Mouse (Mus musculus): ENCODE data around the gene Atp5mpl.

The Atp5mpl gene

GRCm38 (mm10) chr12:111932513-111932912, 34.3 kb downstream of the Atp5mpl start:
- H3K4me3 ChIP-seq (replicated peaks; ENCODE audit: low read length) = no peak overlapping the region
- peaks cover 6% of the 10 kb centered on the region for H3K27me3 ChIP-seq (ENCODE audit: insufficient read depth, low read length)
- TF ChIP-seq POU5F1 (IDR thresholded peaks at IDR 0.05; ENCODE audit: borderline replicate concordance, low read length) = no peak
- no peak for TF ChIP-seq CTCF (conservative IDR thresholded peaks at IDR 0.05; ENCODE audit: low read length)
- TF ChIP-seq NANOG (IDR thresholded peaks at IDR 0.05; ENCODE audit: borderline replicate concordance, low read length) = no peak
- H3K9me3 ChIP-seq (ENCODE audit: low read length) = no peaks in the 10 kb centered on the region
- H3K4me1 ChIP-seq (replicated peaks; ENCODE audit: low read depth, low read length) = peaks cover 41% of the 10 kb centered on the region
- no peaks in the 10 kb centered on the region for H3K36me3 ChIP-seq (ENCODE audit: insufficient read depth, low read length)

GRCm38 (mm10) chr12:111931411-111932025, 35.3 kb downstream of the Atp5mpl start:
- Histone ChIP-seq H3K36me3 (ENCODE audit: insufficient read depth, low read length) (no peaks in the 10 kb centered on the region), H3K4me3 (replicated peaks; ENCODE audit: low read length) (no peak overlapping the region), H3K9me3 (ENCODE audit: low read length) (no peaks in the 10 kb centered on the region), H3K4me1 (replicated peaks; ENCODE audit: low read depth, low read length) (peaks cover 31% of the 10 kb centered on the region), H3K27me3 (ENCODE audit: insufficient read depth, low read length) (peaks cover 6% of the 10 kb centered on the region)
- TF ChIP-seq NANOG (IDR thresholded peaks at IDR 0.05; ENCODE audit: borderline replicate concordance, low read length) (no peak), POU5F1 (IDR thresholded peaks at IDR 0.05; ENCODE audit: borderline replicate concordance, low read length) (no peak), CTCF (conservative IDR thresholded peaks at IDR 0.05; ENCODE audit: low read length) (no peak)

GRCm38 (mm10) chr12:111928411-111928966, 38.3 kb downstream of the Atp5mpl start:
- Histone ChIP-seq H3K36me3 (ENCODE audit: insufficient read depth, low read length) (no peaks in the 10 kb centered on the region), H3K4me1 (replicated peaks; ENCODE audit: low read depth, low read length) (peaks cover 9% of the 10 kb centered on the region), H3K4me3 (replicated peaks; ENCODE audit: low read length) (no peak overlapping the region), H3K27me3 (ENCODE audit: insufficient read depth, low read length) (peaks cover 12% of the 10 kb centered on the region; the same call in 1 of the 2 replicates), H3K9me3 (ENCODE audit: low read length) (no peaks in the 10 kb centered on the region)
- TF ChIP-seq POU5F1 (IDR thresholded peaks at IDR 0.05; ENCODE audit: borderline replicate concordance, low read length) (no peak), CTCF (conservative IDR thresholded peaks at IDR 0.05; ENCODE audit: low read length) (no peak), NANOG (IDR thresholded peaks at IDR 0.05; ENCODE audit: borderline replicate concordance, low read length) (no peak)

GRCm38 (mm10) chr12:111927338-111927737, 39.4 kb downstream of the Atp5mpl start:
- no peaks in the 10 kb centered on the region; the same call in 1 of the 2 replicates for H3K4me1 ChIP-seq (replicated peaks; ENCODE audit: low read depth, low read length)
- no peak for TF ChIP-seq NANOG (IDR thresholded peaks at IDR 0.05; ENCODE audit: borderline replicate concordance, low read length)
- TF ChIP-seq CTCF (conservative IDR thresholded peaks at IDR 0.05; ENCODE audit: low read length) = no peak
- TF ChIP-seq POU5F1 (IDR thresholded peaks at IDR 0.05; ENCODE audit: borderline replicate concordance, low read length) = no peak
- no peaks in the 10 kb centered on the region for H3K9me3 ChIP-seq (ENCODE audit: low read length)
- H3K27me3 ChIP-seq (ENCODE audit: insufficient read depth, low read length) = peaks cover 12% of the 10 kb centered on the region; the same call in 1 of the 2 replicates
- H3K36me3 ChIP-seq (ENCODE audit: insufficient read depth, low read length) = no peaks in the 10 kb centered on the region
- H3K4me3 ChIP-seq (replicated peaks; ENCODE audit: low read length) = no peak overlapping the region

GRCm38 (mm10) chr12:111923117-111923516, 43.7 kb downstream of the Atp5mpl start:
- no peak overlapping the region for H3K4me3 ChIP-seq (replicated peaks; ENCODE audit: low read length)
- no peaks in the 10 kb centered on the region for H3K36me3 ChIP-seq (ENCODE audit: insufficient read depth, low read length)
- TF ChIP-seq NANOG (IDR thresholded peaks at IDR 0.05; ENCODE audit: borderline replicate concordance, low read length) (no peak), POU5F1 (IDR thresholded peaks at IDR 0.05; ENCODE audit: borderline replicate concordance, low read length) (no peak), CTCF (conservative IDR thresholded peaks at IDR 0.05; ENCODE audit: low read length) (no peak)
- peaks cover 21% of the 10 kb centered on the region for H3K27me3 ChIP-seq (ENCODE audit: insufficient read depth, low read length)
- H3K9me3 ChIP-seq (ENCODE audit: low read length) = no peaks in the 10 kb centered on the region
- H3K4me1 ChIP-seq (replicated peaks; ENCODE audit: low read depth, low read length) = no peaks in the 10 kb centered on the region; the same call in 1 of the 2 replicates

- Histone ChIP-seq H3K27me3 (ENCODE audit: insufficient read depth, low read length) (peaks cover 17% of the 10 kb centered on the region), H3K36me3 (ENCODE audit: insufficient read depth, low read length) (no peaks in the 10 kb centered on the region), H3K4me1 (replicated peaks; ENCODE audit: low read depth, low read length) (no peaks in the 10 kb centered on the region), H3K9me3 (ENCODE audit: low read length) (no peaks in the 10 kb centered on the region), H3K4me3 (replicated peaks; ENCODE audit: low read length) (no peak overlapping the region)
- TF ChIP-seq POU5F1 (IDR thresholded peaks at IDR 0.05; ENCODE audit: borderline replicate concordance, low read length) (no peak), NANOG (IDR thresholded peaks at IDR 0.05; ENCODE audit: borderline replicate concordance, low read length) (no peak), CTCF (conservative IDR thresholded peaks at IDR 0.05; ENCODE audit: low read length) (no peak)
Observed at GRCm38 (mm10) chr12:111920046-111920445, 46.7 kb downstream of the Atp5mpl start.

- TF ChIP-seq CTCF (conservative IDR thresholded peaks at IDR 0.05; ENCODE audit: low read length) (no peak), POU5F1 (IDR thresholded peaks at IDR 0.05; ENCODE audit: borderline replicate concordance, low read length) (no peak), NANOG (IDR thresholded peaks at IDR 0.05; ENCODE audit: borderline replicate concordance, low read length) (no peak)
- Histone ChIP-seq H3K36me3 (ENCODE audit: insufficient read depth, low read length) (no peaks in the 10 kb centered on the region), H3K27me3 (ENCODE audit: insufficient read depth, low read length) (peaks cover 30% of the 10 kb centered on the region), H3K9me3 (ENCODE audit: low read length) (no peaks in the 10 kb centered on the region), H3K4me1 (replicated peaks; ENCODE audit: low read depth, low read length) (peaks cover 10% of the 10 kb centered on the region), H3K4me3 (replicated peaks; ENCODE audit: low read length) (no peak overlapping the region)
Observed at GRCm38 (mm10) chr12:111916514-111917217, 50.1 kb downstream of the Atp5mpl start.

GRCm38 (mm10) chr12:111915781-111916180, 51.0 kb downstream of the Atp5mpl start:
- H3K9me3 ChIP-seq (ENCODE audit: low read length) = no peaks in the 10 kb centered on the region
- no peaks in the 10 kb centered on the region for H3K36me3 ChIP-seq (ENCODE audit: insufficient read depth, low read length)
- peaks cover 10% of the 10 kb centered on the region for H3K4me1 ChIP-seq (replicated peaks; ENCODE audit: low read depth, low read length)
- H3K27me3 ChIP-seq (ENCODE audit: insufficient read depth, low read length) = peaks cover 37% of the 10 kb centered on the region
- TF ChIP-seq POU5F1 (IDR thresholded peaks at IDR 0.05; ENCODE audit: borderline replicate concordance, low read length) (no peak), NANOG (IDR thresholded peaks at IDR 0.05; ENCODE audit: borderline replicate concordance, low read length) (no peak), CTCF (conservative IDR thresholded peaks at IDR 0.05; ENCODE audit: low read length) (no peak)
- no peak overlapping the region for H3K4me3 ChIP-seq (replicated peaks; ENCODE audit: low read length)

Measured in E14TG2a.4 (cell line).